Mouse (Mus musculus): ENCODE data around the gene Selenoh.
"Not testable (repeated sequence)": the region's sequence is repeated elsewhere in the genome, so short reads cannot be mapped to it uniquely, and the experiment has no call there.

Gene Selenoh

DNA sequence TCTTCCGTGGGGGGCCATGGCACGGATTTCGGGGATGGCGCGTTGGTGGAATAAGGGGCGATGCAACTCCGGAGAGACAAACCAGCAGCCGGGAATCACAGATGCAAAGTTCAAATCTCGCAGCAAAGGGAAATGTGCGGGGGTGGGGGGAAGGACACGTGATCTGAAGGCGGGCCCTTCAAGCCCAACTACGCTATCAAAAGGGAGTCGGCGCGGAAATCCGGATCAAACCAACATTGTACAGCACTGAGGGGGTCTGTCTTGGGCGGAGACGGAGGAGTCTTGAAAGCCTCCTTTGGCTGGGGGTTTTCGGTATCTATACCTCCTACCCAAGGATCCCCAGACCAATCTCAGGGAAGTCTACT is at the start of gene Selenoh:
Gene Selenoh, minus strand, starts transcription at position 202 of the 365 bp plus-strand sequence.
- peak; percentile 84 to 89 for DNase-seq

- DNase-seq = no peak
Observed at GRCm38 (mm10) chr2:84717357-84717756, 46.8 kb upstream of the Selenoh start.

GRCm38 (mm10) chr2:84716423-84717355 is 46.1 kb upstream of the Selenoh start:
- DNase-seq = no peak

- DNase-seq = peak in 1 of 2 experiments; percentile 62
Observed at GRCm38 (mm10) chr2:84715562-84716361, 45.2 kb upstream of the Selenoh start.

- peak; percentile 99 for DNase-seq
Observed at GRCm38 (mm10) chr2:84714811-84715561, 44.4 kb upstream of the Selenoh start, which contains the start of gene Zdhhc5. TSS of gene Zdhhc5 (minus strand) at chr2:84715180.

GRCm38 (mm10) chr2:84714422-84714810 is 43.8 kb upstream of the Selenoh start:
- DNase-seq = no peak

- DNase-seq = no peak
Observed at GRCm38 (mm10) chr2:84711898-84712297, 41.3 kb upstream of the Selenoh start.

DNA sequence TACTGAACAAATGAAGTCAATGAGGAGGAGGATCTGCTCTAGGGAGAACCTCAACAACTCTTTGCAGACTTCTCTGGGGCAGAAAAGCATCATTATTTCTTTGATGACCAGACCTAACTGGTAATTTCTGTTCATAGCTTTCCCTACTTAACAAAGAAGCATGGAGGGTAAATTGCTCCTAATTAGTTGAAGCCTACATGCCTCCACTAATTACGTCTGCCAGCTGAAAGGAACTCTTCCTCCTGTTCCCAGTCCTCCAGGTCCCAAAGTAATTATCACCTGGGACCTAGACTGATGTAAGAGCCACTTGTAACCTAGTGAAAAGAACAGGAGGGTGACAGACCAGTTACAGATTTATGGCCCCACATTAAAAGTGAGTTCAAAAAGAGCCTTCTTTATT is 37.0 kb upstream of the Selenoh start:
- DNase-seq = no peak

- DNase-seq = no peak
Observed at GRCm38 (mm10) chr2:84705295-84705694, 34.7 kb upstream of the Selenoh start.

DNA sequence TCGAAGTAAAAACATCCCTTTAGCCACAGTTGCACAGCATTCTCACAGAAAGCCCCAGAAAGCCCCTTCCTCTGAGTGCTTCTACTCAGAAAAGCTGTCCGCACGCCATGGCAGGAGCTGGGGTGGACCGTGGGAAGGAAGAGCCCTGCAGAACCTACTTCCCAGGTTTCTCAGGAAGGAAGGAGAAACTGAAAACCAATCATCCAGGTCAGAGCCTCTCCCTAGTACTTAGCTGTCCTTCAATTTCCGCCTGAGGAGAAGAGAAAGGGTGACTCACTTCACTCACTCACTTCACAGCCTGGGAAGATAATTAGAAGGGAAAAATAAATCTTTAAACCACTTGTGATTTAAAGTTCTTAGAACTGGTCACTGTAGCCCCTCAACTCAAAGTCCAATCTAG is 33.8 kb upstream of the Selenoh start:
- no peak for DNase-seq

- no peak for DNase-seq
Observed at GRCm38 (mm10) chr2:84703497-84703896, 32.9 kb upstream of the Selenoh start.

DNA sequence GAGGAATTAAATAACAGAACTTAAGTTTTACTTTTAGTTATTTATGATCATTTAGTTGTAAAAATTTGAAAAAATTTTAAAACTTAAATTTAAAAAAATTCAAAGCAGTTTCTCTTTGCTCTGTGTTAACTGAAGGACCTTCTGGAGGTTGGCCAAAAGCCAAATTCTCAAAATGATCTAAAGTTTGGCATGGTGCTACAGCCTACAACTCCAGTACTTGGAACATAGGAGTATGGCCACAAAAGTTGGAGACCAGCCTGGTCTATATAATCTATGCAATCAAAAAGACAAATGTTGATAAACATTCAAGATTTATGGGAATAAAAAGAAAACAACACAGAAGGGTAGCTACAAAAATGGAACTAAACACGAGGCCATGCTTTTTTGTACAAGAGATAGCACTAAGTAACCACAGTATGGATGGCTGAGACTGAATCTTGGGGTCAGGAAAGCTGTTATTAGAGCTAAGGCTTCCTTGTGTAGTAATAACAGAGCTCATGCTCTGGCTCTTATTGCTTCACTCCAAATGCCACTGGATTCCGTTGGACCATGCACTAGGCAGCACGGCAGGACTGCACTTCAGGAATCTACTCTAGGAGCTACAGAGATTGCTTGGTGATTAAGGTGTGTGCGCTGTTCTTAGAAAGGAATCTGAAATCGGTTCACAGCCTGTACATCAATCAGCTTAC is 24.6 kb upstream of the Selenoh start:
- DNase-seq = no peak

- no peak for DNase-seq
Observed at GRCm38 (mm10) chr2:84690050-84690449, 19.5 kb upstream of the Selenoh start.

- DNase-seq = no peak
Observed at GRCm38 (mm10) chr2:84688080-84688844, 17.7 kb upstream of the Selenoh start.

GRCm38 (mm10) chr2:84682605-84683183 is 12.1 kb upstream of the Selenoh start:
- no peak for DNase-seq

GRCm38 (mm10) chr2:84679016-84679415 is 8.4 kb upstream of the Selenoh start, which contains the start of gene Tmx2:
TSS of gene Tmx2 (minus strand) at chr2:84679140.
- no peak for DNase-seq

DNA sequence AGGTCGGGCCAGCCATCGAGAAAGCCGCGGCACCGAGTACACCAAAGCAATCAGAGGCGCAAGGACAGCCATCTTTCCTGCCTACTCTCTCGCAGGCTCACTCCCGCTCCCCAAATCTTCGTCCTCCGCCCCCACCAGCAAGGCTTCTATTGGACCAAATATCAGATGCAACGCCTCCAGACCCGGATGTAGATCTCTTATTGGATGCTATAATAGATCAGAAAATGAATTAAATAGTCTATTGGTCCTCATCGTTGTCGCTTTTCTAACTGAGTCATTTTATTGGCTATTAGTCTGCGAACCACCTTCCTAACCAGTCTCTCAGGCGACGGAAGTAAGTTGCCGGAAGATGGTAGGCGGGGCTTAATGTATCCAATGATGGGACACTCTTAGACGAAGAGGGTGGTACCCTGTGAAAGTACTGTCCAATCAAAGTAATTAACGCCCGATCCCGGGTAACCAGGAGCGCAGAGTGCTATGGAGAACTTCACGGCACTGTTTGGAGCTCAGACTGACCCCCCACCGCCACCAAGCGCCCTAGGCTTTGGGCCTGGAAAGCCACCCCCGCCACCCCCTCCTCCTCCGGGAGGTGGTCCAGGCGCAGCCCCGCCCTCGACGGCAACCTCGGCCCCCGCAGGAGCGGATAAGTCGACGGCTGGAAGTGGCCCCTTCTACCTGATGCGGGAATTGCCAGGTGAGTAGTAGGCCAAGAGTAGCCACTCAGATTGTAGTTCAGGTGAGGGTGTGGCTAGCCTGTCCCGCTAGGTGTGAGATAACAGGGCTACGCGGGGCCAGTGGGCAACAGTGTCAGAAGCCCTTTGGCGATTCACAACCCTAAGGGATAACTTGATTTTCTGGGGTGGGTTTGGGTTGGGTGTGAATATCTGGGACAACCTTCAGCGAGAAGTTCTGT is 7.7 kb upstream of the Selenoh start, which contains the start of the genes Gm28635 and Med19:
Gene Gm28635, minus strand, starts transcription at position 74 of the 913 bp plus-strand sequence.
Gene Med19, plus strand, starts transcription at position 435 of the 913 bp plus-strand sequence.
- DNase-seq = peak; percentile 84 to 88

DNA sequence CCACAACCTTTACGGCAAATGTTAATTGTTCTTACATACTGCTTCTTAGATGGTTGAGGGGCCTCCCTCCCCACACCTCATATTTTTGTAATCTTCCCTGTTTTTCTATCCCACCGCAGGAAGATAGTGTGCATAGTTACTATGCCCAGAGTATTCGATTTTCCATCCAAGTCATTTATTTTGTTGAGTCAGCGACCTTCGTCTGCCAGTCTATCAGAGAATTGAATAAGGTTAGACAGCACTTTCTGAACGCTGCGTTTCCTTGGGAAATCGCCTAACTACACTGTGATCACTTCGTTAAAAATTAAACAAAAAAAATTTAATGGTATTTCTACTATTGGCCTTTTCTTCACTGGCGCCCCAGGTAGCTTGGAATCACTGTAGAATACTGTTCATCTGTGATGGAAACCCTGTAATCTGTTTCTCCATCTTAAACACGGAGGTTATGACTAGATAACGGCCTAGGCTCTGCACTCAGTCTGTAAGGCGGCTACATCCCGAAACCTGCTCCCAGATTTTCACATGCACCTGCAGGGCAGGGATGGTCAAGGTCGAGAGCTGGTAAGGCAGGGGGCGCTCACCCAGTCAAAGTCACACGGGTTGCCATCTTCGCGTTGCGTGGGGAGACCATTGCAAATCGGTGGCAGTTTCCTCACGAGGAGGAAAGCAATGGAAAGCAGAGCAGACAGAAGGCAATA is 6.8 kb upstream of the Selenoh start:
- no peak for DNase-seq

DNA sequence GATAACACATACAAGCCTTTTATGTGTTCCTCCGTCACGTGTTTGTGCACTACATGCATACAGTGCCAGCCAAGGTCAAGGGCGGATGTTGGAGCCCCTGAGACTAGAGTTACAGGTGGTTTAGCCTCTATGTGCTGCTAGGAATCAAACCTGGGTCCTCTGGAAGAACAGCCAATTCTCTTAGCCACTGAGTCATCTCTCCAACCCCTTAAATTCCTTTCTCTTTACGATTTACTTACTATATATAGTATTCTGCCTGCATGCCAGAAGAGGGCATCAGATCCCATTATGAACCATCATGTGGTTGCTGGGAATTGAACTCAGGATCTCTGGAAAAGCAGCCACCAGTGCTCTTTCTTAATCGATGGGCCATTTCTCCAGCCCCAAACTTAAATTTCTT is 965 bp upstream of the Selenoh start:
- not testable (repeated sequence) for DNase-seq

Data from thymus, postnatal 36 days (tissue).